Mouse (Mus musculus) kidney, embryonic 15.5 days (tissue): ENCODE data around the gene Nkd1. TPM values are rescaled to one million over a fixed set of nuclear protein-coding genes. Genes with fewer than 3 reads are reported as not detected.

Experiments used
- ATAC-seq: fragments of 200-750 bp; cut with Nextera tagmentation; replicated peaks from 2 replicates; pipeline ENCODE4 v1.8.0; 2017; ENCODE audit warnings: moderate TSS enrichment; ENCODE audit not compliant: low FRiP score
- H3K27ac ChIP-seq: fragments of 300-500 bp; sonication (generic); 2 replicates; pipeline ENCODE4 v1.5.1; 2015; ENCODE audit warnings: mild to moderate bottlenecking, inconsistent platforms
- H3K27me3 ChIP-seq: fragments of 300-500 bp; sonication (generic); 2 replicates; pipeline ENCODE4 v1.6.1; 2015; ENCODE audit warnings: inconsistent platforms
- H3K36me3 ChIP-seq: fragments of 300-500 bp; sonication (generic); 2 replicates; pipeline ENCODE4 v1.6.1; 2015; ENCODE audit warnings: inconsistent platforms
- H3K4me1 ChIP-seq: fragments of 300-500 bp; sonication (generic); 2 replicates; pipeline ENCODE4 v1.6.1; 2015; ENCODE audit warnings: inconsistent platforms
- H3K4me2 ChIP-seq: fragments of 300-500 bp; sonication (generic); 2 replicates; pipeline ENCODE4 v1.6.1; 2015; ENCODE audit warnings: moderate library complexity, mild to moderate bottlenecking, inconsistent platforms
- H3K4me3 ChIP-seq: fragments of 300-500 bp; sonication (generic); replicated peaks from 2 replicates; pipeline ENCODE4 v1.5.1; 2015; ENCODE audit warnings: mild to moderate bottlenecking, inconsistent platforms
- H3K9ac ChIP-seq: fragments of 300-500 bp; sonication (generic); 2 replicates; pipeline ENCODE4 v1.6.1; 2015; ENCODE audit warnings: mild to moderate bottlenecking, inconsistent platforms
- H3K9me3 ChIP-seq: fragments of 300-500 bp; sonication (generic); replicated peaks from 2 replicates; pipeline ENCODE4 v1.6.1; 2016; ENCODE audit warnings: inconsistent platforms
- WGBS: fragments of 180-500 bp; shearing (Covaris S2); methylation state at CpG from one replicate; pipeline ENCODE4 v1.1.7; 2015; ENCODE audit warnings: mixed read lengths; 5-methylcytosine and 5-hydroxymethylcytosine counted together
- polyA plus RNA-seq: library from polyadenylated mRNA; unstranded; fragments of >200 nt; fragmentation: Nextera tagmentation; extraction: Ambion mirVana; gene quantifications from 2 replicates; pipeline ENCODE4 v1.2.1, GENCODE M21; 2015

Nkd1 gene
- polyA plus RNA-seq, 1 experiment from 2014 or later, result 68.1 TPM

DNA sequence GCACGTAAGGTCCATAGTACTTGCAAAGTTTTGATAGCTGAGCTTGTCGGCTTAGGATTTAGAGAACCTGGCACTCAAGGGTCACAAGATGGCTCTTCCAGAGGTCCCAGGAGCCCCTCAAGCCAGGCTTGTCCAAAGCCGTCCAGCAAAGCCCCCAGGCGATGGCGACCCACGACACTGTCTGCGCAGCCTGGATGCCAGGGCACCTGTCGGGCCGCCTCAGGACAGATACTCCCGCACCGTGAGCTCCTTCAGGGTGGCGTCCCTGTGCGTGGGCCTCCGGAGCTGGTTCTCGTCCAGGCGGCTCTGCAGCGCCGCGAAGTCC lies 105.7 kb downstream of the Nkd1 start:
- no peak overlapping the region for H3K27ac ChIP-seq
- no peak; the same call in 1 of the 2 replicates for ATAC-seq
- H3K4me3 ChIP-seq, result peak overlapping the region; percentile 52
- H3K4me1 ChIP-seq, result peaks cover 19% of the 10 kb centered on the region
- peak overlapping the region; percentile 57 for H3K9ac ChIP-seq
- H3K36me3 ChIP-seq, result no peaks in the 10 kb centered on the region
- H3K4me2 ChIP-seq, result peak overlapping the region; percentile 80
- no peaks in the 10 kb centered on the region for H3K9me3 ChIP-seq
- peaks cover 39% of the 10 kb centered on the region for H3K27me3 ChIP-seq
- WGBS, result 12% methylated on average over 19 of the region's 19 CpGs

DNA sequence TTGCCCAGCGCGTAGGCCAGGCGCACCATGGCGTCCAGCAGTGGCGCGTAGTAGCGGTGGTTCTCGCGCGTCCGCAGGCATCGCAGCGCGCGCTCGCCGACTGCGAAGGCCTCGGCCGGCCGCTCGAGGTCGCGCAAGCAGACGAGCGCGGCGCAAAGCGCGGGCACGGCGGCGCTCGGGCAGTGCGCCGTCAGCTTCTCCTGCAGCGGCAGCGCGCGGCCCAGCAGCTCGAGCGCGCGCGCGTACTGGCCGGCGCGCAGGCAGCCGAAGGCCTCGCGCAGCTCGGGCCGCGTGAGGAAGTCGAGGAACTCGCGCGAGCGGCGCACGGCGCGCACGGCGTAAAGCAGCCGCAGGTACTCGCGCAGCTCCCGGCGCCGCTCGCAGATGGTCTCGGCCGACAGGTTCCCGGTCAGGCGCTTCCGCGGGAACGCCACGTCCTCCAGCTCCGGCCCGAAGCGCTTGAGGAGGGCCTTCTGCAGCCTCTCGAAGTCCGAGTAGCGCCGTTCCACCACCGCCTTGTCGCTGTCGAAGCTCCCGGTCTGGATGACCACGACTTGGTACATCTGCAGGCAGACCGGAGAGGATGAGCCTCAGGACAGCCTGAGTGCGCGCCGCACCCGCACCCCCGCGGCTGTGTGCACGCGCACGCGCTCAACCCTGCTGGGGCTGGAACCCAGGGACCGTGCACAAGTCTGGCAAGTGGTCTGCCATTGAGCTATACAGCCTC lies 106.3 kb downstream of the Nkd1 start:
- no peaks in the 10 kb centered on the region for H3K9me3 ChIP-seq
- under 1% methylated on average over 105 of the region's 105 CpGs for WGBS

GRCm38 (mm10) chr8:88628001-88628774 lies 107.0 kb downstream of the Nkd1 start:
- ATAC-seq, result 0 out of 2 replicates have a peak, but pooled peaks have one; percentile 2
- no peaks in the 10 kb centered on the region for H3K36me3 ChIP-seq
- peak overlapping the region; percentile 80 for H3K4me2 ChIP-seq
- H3K27ac ChIP-seq, result no peak overlapping the region; the same call in 1 of the 2 replicates
- WGBS, result 64% methylated on average over 14 of the region's 14 CpGs
- peaks cover 19% of the 10 kb centered on the region for H3K4me1 ChIP-seq
- peak overlapping the region; percentile 57; the same call in 1 of the 2 replicates for H3K9ac ChIP-seq
- H3K9me3 ChIP-seq, result no peaks in the 10 kb centered on the region
- peaks cover 35% of the 10 kb centered on the region for H3K27me3 ChIP-seq
- peak overlapping the region; percentile 52 for H3K4me3 ChIP-seq

More for the DNA sequence above, 106.3 kb downstream of the Nkd1 start:
- H3K27me3 ChIP-seq, result peaks cover 39% of the 10 kb centered on the region
- peak overlapping the region; percentile 57 for H3K9ac ChIP-seq
- H3K36me3 ChIP-seq, result no peaks in the 10 kb centered on the region
- ATAC-seq, result peak; percentile 70
- peaks cover 19% of the 10 kb centered on the region for H3K4me1 ChIP-seq
- peak overlapping the region; percentile 52 for H3K4me3 ChIP-seq
- peak overlapping the region; percentile 80 for H3K4me2 ChIP-seq
- H3K27ac ChIP-seq, result peak overlapping the region; percentile 23

DNA sequence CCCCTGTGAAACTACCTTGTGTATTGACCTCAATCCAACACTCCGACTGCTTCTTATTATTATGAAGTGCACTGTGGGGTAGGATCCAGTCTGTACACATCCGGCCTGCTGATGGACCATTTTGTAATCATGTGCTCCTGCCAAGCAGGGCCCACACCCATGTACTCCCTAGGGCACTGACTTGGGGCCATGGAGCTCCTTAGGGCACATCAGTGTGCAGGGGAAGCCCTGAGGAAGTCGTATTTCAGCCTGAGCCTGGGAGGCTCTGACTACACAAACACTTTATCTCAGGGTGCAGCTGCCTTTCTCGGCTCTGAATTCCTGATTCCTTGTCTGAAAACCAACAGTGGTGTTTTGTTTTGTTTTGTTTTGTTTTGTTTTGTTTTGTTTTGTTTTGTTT lies 109.1 kb downstream of the Nkd1 start:
- peaks cover 26% of the 10 kb centered on the region for H3K27me3 ChIP-seq
- H3K27ac ChIP-seq, result no peak overlapping the region
- 44% methylated on average over 4 of the region's 4 CpGs for WGBS
- H3K9me3 ChIP-seq, result no peaks in the 10 kb centered on the region
- no peak for ATAC-seq
- H3K36me3 ChIP-seq, result no peaks in the 10 kb centered on the region
- no peak overlapping the region for H3K4me3 ChIP-seq
- H3K9ac ChIP-seq, result no peak overlapping the region
- H3K4me2 ChIP-seq, result no peak overlapping the region
- peaks cover 19% of the 10 kb centered on the region for H3K4me1 ChIP-seq

GRCm38 (mm10) chr8:88631081-88631480 lies 109.9 kb downstream of the Nkd1 start:
- no peak overlapping the region for H3K9ac ChIP-seq
- H3K4me1 ChIP-seq, result peaks cover 19% of the 10 kb centered on the region
- H3K9me3 ChIP-seq, result no peaks in the 10 kb centered on the region
- H3K27me3 ChIP-seq, result peaks cover 19% of the 10 kb centered on the region
- no peaks in the 10 kb centered on the region for H3K36me3 ChIP-seq
- ATAC-seq, result no peak
- no peak overlapping the region for H3K27ac ChIP-seq
- no peak overlapping the region for H3K4me2 ChIP-seq
- no peak overlapping the region for H3K4me3 ChIP-seq

DNA sequence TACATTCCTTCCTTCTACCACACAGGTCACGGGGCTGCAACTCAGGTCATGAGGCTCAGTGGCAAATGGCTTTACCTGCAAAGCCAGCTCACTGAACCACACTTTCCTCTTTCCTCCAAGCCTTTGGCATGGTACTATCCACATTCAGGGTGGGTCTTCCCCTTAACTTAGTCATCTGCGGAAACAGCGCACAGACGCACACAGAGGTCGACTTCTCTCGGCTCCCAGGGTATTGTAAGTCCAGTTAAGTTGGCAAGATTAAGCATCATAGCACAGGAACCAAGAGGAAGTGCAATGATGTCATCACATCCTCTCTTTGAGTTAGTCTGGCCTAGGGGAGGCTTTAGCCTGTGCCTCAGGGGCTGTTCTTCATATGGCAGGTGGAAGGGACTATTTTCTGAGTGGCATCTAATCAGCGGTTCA lies 112.2 kb downstream of the Nkd1 start:
- no peak for ATAC-seq
- Histone ChIP-seq H3K27me3 (peaks cover 7% of the 10 kb centered on the region; the same call in 1 of the 2 replicates), H3K9me3 (no peaks in the 10 kb centered on the region), H3K36me3 (no peaks in the 10 kb centered on the region), H3K4me1 (peaks cover 6% of the 10 kb centered on the region; the same call in 1 of the 2 replicates), H3K4me3 (no peak overlapping the region), H3K4me2 (no peak overlapping the region), H3K9ac (no peak overlapping the region), H3K27ac (peak overlapping the region; percentile 66)
- WGBS, result 76% methylated on average over 7 of the region's 7 CpGs

DNA sequence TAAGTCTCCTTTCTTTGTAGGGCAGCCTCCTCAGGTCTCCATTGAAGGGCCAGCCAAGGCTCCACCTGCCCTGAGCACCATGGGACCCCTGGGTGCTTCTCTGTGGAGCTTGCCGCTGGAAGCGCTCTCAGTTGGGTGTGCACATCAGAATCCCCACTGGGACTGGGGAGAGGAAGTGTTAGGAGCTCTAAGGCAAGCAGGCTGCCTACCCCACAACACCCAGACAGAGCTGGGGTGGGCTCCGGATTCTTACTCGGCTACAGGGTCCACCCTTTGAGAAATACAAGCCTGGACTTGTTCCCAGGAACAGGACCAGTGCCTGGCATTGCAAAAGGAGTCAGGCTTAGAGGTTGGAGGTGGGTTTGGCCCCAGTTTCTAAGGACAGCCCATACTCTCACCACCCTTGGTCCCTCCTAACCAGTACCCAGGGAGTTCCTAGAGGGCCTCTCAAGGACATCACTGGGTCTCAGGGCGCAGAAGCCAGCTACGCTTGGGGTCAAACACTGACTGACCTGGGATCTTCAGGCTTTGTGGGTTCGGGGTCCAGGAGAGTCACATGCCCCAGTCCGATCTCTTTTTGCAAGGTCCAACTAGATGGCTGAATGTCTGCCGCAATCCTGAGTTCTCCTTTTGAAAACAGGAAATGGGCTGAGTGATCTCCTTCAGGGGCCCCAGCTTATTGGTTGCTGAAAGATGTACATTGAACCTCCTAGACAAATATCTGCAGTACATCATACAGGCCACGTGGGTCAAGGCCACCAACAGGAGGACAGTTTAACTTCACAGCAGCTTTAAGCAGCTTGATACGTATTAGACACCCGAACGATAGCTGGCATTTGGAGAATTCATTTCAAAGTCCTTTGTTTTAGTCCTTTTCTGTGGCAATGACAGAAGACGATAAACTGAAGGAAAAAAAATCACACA lies 114.6 kb downstream of the Nkd1 start, which contains the start of gene Snx20:
Snx20 (minus strand) TSS at position 655 of the 924 bp plus-strand sequence.
- Histone ChIP-seq H3K4me2 (no peak within 1 kb of the TSS), H3K4me3 (no peak within 1 kb of the TSS), H3K36me3 (no peaks in the 10 kb centered on the region), H3K27ac (no peak within 1 kb of the TSS), H3K9ac (no peak within 1 kb of the TSS), H3K4me1 (no peaks in the 10 kb centered on the region), H3K9me3 (no peaks in the 10 kb centered on the region), H3K27me3 (no peaks in the 10 kb centered on the region)
- WGBS, result 81% methylated on average over 14 of the region's 14 CpGs
- no peak for ATAC-seq

GRCm38 (mm10) chr8:88637092-88638000 lies 116.2 kb downstream of the Nkd1 start:
- WGBS, result 83% methylated on average over 9 of the region's 9 CpGs
- Histone ChIP-seq H3K27me3 (no peaks in the 10 kb centered on the region), H3K9me3 (no peaks in the 10 kb centered on the region), H3K9ac (no peak overlapping the region), H3K27ac (no peak overlapping the region), H3K36me3 (no peaks in the 10 kb centered on the region), H3K4me1 (no peaks in the 10 kb centered on the region), H3K4me3 (no peak overlapping the region), H3K4me2 (no peak overlapping the region)
- no peak for ATAC-seq

- ATAC-seq, result no peak
- Histone ChIP-seq H3K27ac (no peak overlapping the region), H3K4me1 (no peaks in the 10 kb centered on the region), H3K4me2 (no peak overlapping the region), H3K4me3 (no peak overlapping the region), H3K9me3 (no peaks in the 10 kb centered on the region), H3K9ac (no peak overlapping the region), H3K36me3 (no peaks in the 10 kb centered on the region), H3K27me3 (no peaks in the 10 kb centered on the region)
- 94% methylated on average over 3 of the region's 3 CpGs for WGBS
Measured at GRCm38 (mm10) chr8:88638908-88639307, 117.8 kb downstream of the Nkd1 start.

DNA sequence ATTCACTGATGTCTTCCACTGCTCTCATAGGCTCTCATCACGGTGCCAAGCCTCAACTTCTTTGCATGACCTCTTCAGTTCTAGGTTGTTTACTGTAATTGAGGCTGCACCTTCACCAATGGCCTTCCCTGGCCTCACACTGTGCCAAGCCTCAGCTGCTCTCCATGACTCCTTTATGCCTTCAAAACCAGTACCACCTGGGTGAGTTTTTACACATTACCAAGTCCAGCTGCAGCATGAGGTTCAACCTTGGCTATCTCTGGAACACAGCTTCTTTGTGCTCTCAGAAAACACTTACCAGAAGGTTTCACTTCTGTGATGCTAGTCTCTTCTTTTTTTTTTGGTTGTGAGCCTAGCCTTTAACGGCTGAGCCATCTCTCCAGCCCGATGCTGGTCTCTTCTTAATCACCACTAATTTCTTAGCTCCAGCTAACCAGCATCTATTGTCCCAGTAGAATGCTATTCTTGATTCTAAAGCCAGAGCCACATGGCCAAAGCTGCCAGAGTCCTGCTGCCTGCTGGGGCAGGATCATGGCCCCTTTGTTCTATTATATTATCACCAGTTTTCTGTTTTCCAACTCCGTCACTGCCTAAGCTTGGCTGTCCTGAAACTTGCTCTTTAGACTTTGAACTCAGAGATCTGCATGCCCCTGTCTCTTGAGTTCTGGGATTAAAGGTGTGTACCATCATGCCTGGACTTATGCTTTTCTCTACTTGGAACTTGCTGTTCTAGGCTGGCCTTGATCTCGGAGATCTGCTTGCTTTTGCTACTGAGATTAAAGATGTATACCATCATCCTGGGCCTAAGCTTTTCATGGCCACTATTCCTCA lies 121.8 kb downstream of the Nkd1 start:
- Histone ChIP-seq H3K9me3 (no peaks in the 10 kb centered on the region), H3K27me3 (0 out of 2 replicates have a peak, but pooled peaks cover 5% of the 10 kb centered on the region), H3K27ac (no peak overlapping the region), H3K9ac (no peak overlapping the region), H3K4me2 (no peak overlapping the region), H3K4me1 (peaks cover 12% of the 10 kb centered on the region), H3K36me3 (no peaks in the 10 kb centered on the region), H3K4me3 (no peak overlapping the region)
- no peak for ATAC-seq
- WGBS, result 91% methylated on average over 5 of the region's 5 CpGs
